Mouse (Mus musculus): ENCODE results near the gene Ubr1. TPM values are rescaled to one million over a fixed set of nuclear protein-coding genes. Genes with fewer than 3 reads are reported as not detected.
A peak's percentile ranks its signal among the peaks of the same experiment; 100 is the strongest.

Gene Ubr1
- polyA plus RNA-seq, 1 experiment from 2014 or later = 25.1 TPM

- ATAC-seq (replicated peaks; ENCODE audit: low FRiP score) (no peak), DNase-seq (ENCODE audit: low spot score) (no peak)
- no peaks in the 10 kb centered on the region for H3K4me1 ChIP-seq (replicated peaks; ENCODE audit: control insufficient read depth, insufficient read depth, low read length)
- no peaks in the 10 kb centered on the region for H3K9me3 ChIP-seq (ENCODE audit: control insufficient read depth, low read length)
- H3K27me3 ChIP-seq (ENCODE audit: control insufficient read depth, insufficient read depth, low read length) = no peaks in the 10 kb centered on the region
- H3K27ac ChIP-seq (ENCODE audit: low read depth, low read length) = no peak overlapping the region
- no peak overlapping the region for H3K4me3 ChIP-seq (ENCODE audit: low read depth, low read length)
- no peaks in the 10 kb centered on the region; the same call in 1 of the 2 replicates for H3K36me3 ChIP-seq (ENCODE audit: control insufficient read depth, insufficient read depth, low read length)
- no peak overlapping the region for H3K9ac ChIP-seq (ENCODE audit: low read length)
- 75% methylated on average over 4 of the region's 4 CpGs for WGBS
- H3K4me2 ChIP-seq (ENCODE audit: low read depth, low read length, severe bottlenecking) = no peak overlapping the region
Measured at GRCm38 (mm10) chr2:120909556-120909955, 61.0 kb downstream of the Ubr1 start.

- no peak overlapping the region for H3K27ac ChIP-seq (ENCODE audit: low read depth, low read length)
- H3K4me2 ChIP-seq (ENCODE audit: low read depth, low read length, severe bottlenecking) = no peak overlapping the region
- no peak overlapping the region for H3K4me3 ChIP-seq (ENCODE audit: low read depth, low read length)
- DNase-seq (ENCODE audit: low spot score) = no peak
- no peaks in the 10 kb centered on the region for H3K9me3 ChIP-seq (ENCODE audit: control insufficient read depth, low read length)
- no peaks in the 10 kb centered on the region for H3K4me1 ChIP-seq (replicated peaks; ENCODE audit: control insufficient read depth, insufficient read depth, low read length)
- ATAC-seq (replicated peaks; ENCODE audit: low FRiP score) = no peak
- H3K27me3 ChIP-seq (ENCODE audit: control insufficient read depth, insufficient read depth, low read length) = no peaks in the 10 kb centered on the region
- peaks cover 5% of the 10 kb centered on the region for H3K36me3 ChIP-seq (ENCODE audit: control insufficient read depth, insufficient read depth, low read length)
- WGBS = over 99% methylated on average over 3 of the region's 3 CpGs
- no peak overlapping the region for H3K9ac ChIP-seq (ENCODE audit: low read length)
Measured at GRCm38 (mm10) chr2:120896361-120896760, 74.2 kb downstream of the Ubr1 start.

- no peak for ATAC-seq (replicated peaks; ENCODE audit: low FRiP score)
- Histone ChIP-seq H3K4me3 (ENCODE audit: low read depth, low read length) (no peak overlapping the region), H3K27ac (ENCODE audit: low read depth, low read length) (no peak overlapping the region), H3K9ac (ENCODE audit: low read length) (no peak overlapping the region), H3K36me3 (ENCODE audit: control insufficient read depth, insufficient read depth, low read length) (peaks cover 2% of the 10 kb centered on the region), H3K4me1 (replicated peaks; ENCODE audit: control insufficient read depth, insufficient read depth, low read length) (no peaks in the 10 kb centered on the region), H3K4me2 (ENCODE audit: low read depth, low read length, severe bottlenecking) (no peak overlapping the region), H3K27me3 (ENCODE audit: control insufficient read depth, insufficient read depth, low read length) (no peaks in the 10 kb centered on the region), H3K9me3 (ENCODE audit: control insufficient read depth, low read length) (no peaks in the 10 kb centered on the region)
- no peak for DNase-seq (ENCODE audit: low spot score)
- WGBS = 93% methylated on average over 5 of the region's 5 CpGs
Measured at GRCm38 (mm10) chr2:120887601-120888000, 82.9 kb downstream of the Ubr1 start.

- Histone ChIP-seq H3K9ac (ENCODE audit: low read length) (no peak overlapping the region), H3K9me3 (ENCODE audit: control insufficient read depth, low read length) (no peaks in the 10 kb centered on the region), H3K27me3 (ENCODE audit: control insufficient read depth, insufficient read depth, low read length) (no peaks in the 10 kb centered on the region), H3K36me3 (ENCODE audit: control insufficient read depth, insufficient read depth, low read length) (peaks cover 3% of the 10 kb centered on the region; the same call in 1 of the 2 replicates), H3K4me2 (ENCODE audit: low read depth, low read length, severe bottlenecking) (no peak overlapping the region), H3K4me3 (ENCODE audit: low read depth, low read length) (no peak overlapping the region), H3K27ac (ENCODE audit: low read depth, low read length) (no peak overlapping the region), H3K4me1 (replicated peaks; ENCODE audit: control insufficient read depth, insufficient read depth, low read length) (no peaks in the 10 kb centered on the region)
- DNase-seq (ENCODE audit: low spot score) = no peak
- WGBS = 81% methylated on average over 2 of the region's 2 CpGs
- ATAC-seq (replicated peaks; ENCODE audit: low FRiP score) = no peak
Measured at GRCm38 (mm10) chr2:120873192-120873591, 97.3 kb downstream of the Ubr1 start.

GRCm38 (mm10) chr2:120871447-120872336 is 98.8 kb downstream of the Ubr1 start:
- ATAC-seq (replicated peaks; ENCODE audit: low FRiP score) (no peak), DNase-seq (ENCODE audit: low spot score) (no peak)
- WGBS = 81% methylated on average over 9 of the region's 9 CpGs
- H3K27me3 ChIP-seq (ENCODE audit: control insufficient read depth, insufficient read depth, low read length) = no peaks in the 10 kb centered on the region
- H3K27ac ChIP-seq (ENCODE audit: low read depth, low read length) = no peak overlapping the region
- no peaks in the 10 kb centered on the region for H3K4me1 ChIP-seq (replicated peaks; ENCODE audit: control insufficient read depth, insufficient read depth, low read length)
- no peak overlapping the region for H3K9ac ChIP-seq (ENCODE audit: low read length)
- no peak overlapping the region for H3K4me2 ChIP-seq (ENCODE audit: low read depth, low read length, severe bottlenecking)
- H3K4me3 ChIP-seq (ENCODE audit: low read depth, low read length) = no peak overlapping the region
- no peaks in the 10 kb centered on the region for H3K9me3 ChIP-seq (ENCODE audit: control insufficient read depth, low read length)
- peaks cover 3% of the 10 kb centered on the region; the same call in 1 of the 2 replicates for H3K36me3 ChIP-seq (ENCODE audit: control insufficient read depth, insufficient read depth, low read length)

GRCm38 (mm10) chr2:120867336-120867735 is 103.2 kb downstream of the Ubr1 start:
- Histone ChIP-seq H3K9me3 (ENCODE audit: control insufficient read depth, low read length) (no peaks in the 10 kb centered on the region), H3K9ac (ENCODE audit: low read length) (no peak overlapping the region), H3K27ac (ENCODE audit: low read depth, low read length) (no peak overlapping the region), H3K4me2 (ENCODE audit: low read depth, low read length, severe bottlenecking) (no peak overlapping the region), H3K4me3 (ENCODE audit: low read depth, low read length) (no peak overlapping the region), H3K4me1 (replicated peaks; ENCODE audit: control insufficient read depth, insufficient read depth, low read length) (no peaks in the 10 kb centered on the region), H3K36me3 (ENCODE audit: control insufficient read depth, insufficient read depth, low read length) (peaks cover 3% of the 10 kb centered on the region; the same call in 1 of the 2 replicates), H3K27me3 (ENCODE audit: control insufficient read depth, insufficient read depth, low read length) (no peaks in the 10 kb centered on the region)
- 94% methylated on average over 5 of the region's 5 CpGs for WGBS
- DNase-seq (ENCODE audit: low spot score) (no peak), ATAC-seq (replicated peaks; ENCODE audit: low FRiP score) (no peak)

GRCm38 (mm10) chr2:120866561-120866960 is 104.0 kb downstream of the Ubr1 start:
- H3K9ac ChIP-seq (ENCODE audit: low read length) = no peak overlapping the region
- no peak overlapping the region for H3K4me3 ChIP-seq (ENCODE audit: low read depth, low read length)
- no peak overlapping the region for H3K4me2 ChIP-seq (ENCODE audit: low read depth, low read length, severe bottlenecking)
- DNase-seq (ENCODE audit: low spot score) = peak; percentile 63
- no peak overlapping the region for H3K27ac ChIP-seq (ENCODE audit: low read depth, low read length)
- 35% methylated on average over 1 of the region's 1 CpGs for WGBS
- H3K4me1 ChIP-seq (replicated peaks; ENCODE audit: control insufficient read depth, insufficient read depth, low read length) = no peaks in the 10 kb centered on the region
- no peaks in the 10 kb centered on the region for H3K27me3 ChIP-seq (ENCODE audit: control insufficient read depth, insufficient read depth, low read length)
- H3K36me3 ChIP-seq (ENCODE audit: control insufficient read depth, insufficient read depth, low read length) = no peaks in the 10 kb centered on the region; the same call in 1 of the 2 replicates
- ATAC-seq (replicated peaks; ENCODE audit: low FRiP score) = no peak
- no peaks in the 10 kb centered on the region for H3K9me3 ChIP-seq (ENCODE audit: control insufficient read depth, low read length)

- Histone ChIP-seq H3K4me1 (replicated peaks; ENCODE audit: control insufficient read depth, insufficient read depth, low read length) (no peaks in the 10 kb centered on the region), H3K27ac (ENCODE audit: low read depth, low read length) (no peak overlapping the region), H3K9ac (ENCODE audit: low read length) (no peak overlapping the region), H3K4me2 (ENCODE audit: low read depth, low read length, severe bottlenecking) (no peak overlapping the region), H3K36me3 (ENCODE audit: control insufficient read depth, insufficient read depth, low read length) (no peaks in the 10 kb centered on the region; the same call in 1 of the 2 replicates), H3K9me3 (ENCODE audit: control insufficient read depth, low read length) (no peaks in the 10 kb centered on the region), H3K4me3 (ENCODE audit: low read depth, low read length) (no peak overlapping the region), H3K27me3 (ENCODE audit: control insufficient read depth, insufficient read depth, low read length) (no peaks in the 10 kb centered on the region)
- WGBS = 100% methylated on average over 1 of the region's 1 CpGs
- no peak for DNase-seq (ENCODE audit: low spot score)
- no peak for ATAC-seq (replicated peaks; ENCODE audit: low FRiP score)
Measured at GRCm38 (mm10) chr2:120863389-120863788, 107.1 kb downstream of the Ubr1 start.

GRCm38 (mm10) chr2:120860699-120861098 is 109.8 kb downstream of the Ubr1 start:
- no peaks in the 10 kb centered on the region for H3K27me3 ChIP-seq (ENCODE audit: control insufficient read depth, insufficient read depth, low read length)
- H3K27ac ChIP-seq (ENCODE audit: low read depth, low read length) = no peak overlapping the region
- DNase-seq (ENCODE audit: low spot score) (no peak), ATAC-seq (replicated peaks; ENCODE audit: low FRiP score) (no peak)
- no peaks in the 10 kb centered on the region for H3K4me1 ChIP-seq (replicated peaks; ENCODE audit: control insufficient read depth, insufficient read depth, low read length)
- no peaks in the 10 kb centered on the region for H3K9me3 ChIP-seq (ENCODE audit: control insufficient read depth, low read length)
- H3K4me2 ChIP-seq (ENCODE audit: low read depth, low read length, severe bottlenecking) = no peak overlapping the region
- no peaks in the 10 kb centered on the region; the same call in 1 of the 2 replicates for H3K36me3 ChIP-seq (ENCODE audit: control insufficient read depth, insufficient read depth, low read length)
- H3K9ac ChIP-seq (ENCODE audit: low read length) = no peak overlapping the region
- WGBS = 86% methylated on average over 1 of the region's 1 CpGs
- H3K4me3 ChIP-seq (ENCODE audit: low read depth, low read length) = no peak overlapping the region
